Mouse (Mus musculus): ENCODE data around the gene Eln. TPM values are rescaled to one million over a fixed set of nuclear protein-coding genes. Genes with fewer than 3 reads are reported as not detected.
A peak's percentile ranks its signal among the peaks of the same experiment; 100 is the strongest.

Gene Eln
- polyA plus RNA-seq, 2 experiments, result 1.7 to 3.6 TPM

DNA sequence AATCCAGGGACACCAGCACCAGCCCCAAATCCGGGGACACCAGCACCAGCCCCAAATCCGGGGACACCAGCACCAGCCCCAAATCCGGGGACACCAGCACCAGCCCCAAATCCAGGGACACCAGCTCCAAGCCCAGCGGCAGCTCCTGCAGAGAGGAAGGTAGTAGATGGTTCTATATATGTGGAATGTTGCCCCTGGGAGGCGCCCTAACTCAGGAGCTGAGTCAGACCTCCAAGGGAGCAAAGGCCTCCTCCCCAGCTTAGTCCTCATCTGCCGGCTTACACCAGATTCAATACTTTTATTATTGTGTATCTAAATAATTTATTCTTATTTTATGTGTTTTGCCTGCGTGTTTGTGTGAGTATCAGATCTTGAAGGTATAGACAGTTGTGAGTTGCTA, 36.0 kb downstream of the Eln start:
- no peaks in the 10 kb centered on the region for H3K4me1 ChIP-seq (replicated peaks; ENCODE audit: control insufficient read depth in 2 of 2, insufficient read depth in 2 of 2, low read length in 1 of 2)
- no peaks in the 10 kb centered on the region for H3K36me3 ChIP-seq (replicated peaks; ENCODE audit: control insufficient read depth, insufficient read depth, low read depth)
- H3K9me3 ChIP-seq (ENCODE audit: control insufficient read depth, low read length), result no peaks in the 10 kb centered on the region
- no peak overlapping the region for H3K4me2 ChIP-seq (ENCODE audit: low read depth)
- ATAC-seq (ENCODE audit: insufficient read depth), result no peak
- no peak for DNase-seq (ENCODE audit: low read depth in 3 of 3, low spot score in 3 of 3)
- H3K9ac ChIP-seq (replicated peaks), result no peak overlapping the region
- no peak overlapping the region for H3K27ac ChIP-seq
- no peaks in the 10 kb centered on the region for H3K27me3 ChIP-seq (ENCODE audit: control insufficient read depth, insufficient read depth, low read length)
- WGBS (ENCODE audit: insufficient replicate concordance), result 46% methylated on average over 7 of the region's 7 CpGs
- no peak overlapping the region for H3K4me3 ChIP-seq (ENCODE audit: insufficient read depth in 1 of 2, low read depth in 2 of 2, low read length in 2 of 2)
- no peak for TF ChIP-seq CTCF (IDR thresholded peaks at IDR 0.05; ENCODE audit: low read depth)
- TF ChIP-seq EP300 (IDR thresholded peaks at IDR 0.05; ENCODE audit: low read depth), result no peak

DNA sequence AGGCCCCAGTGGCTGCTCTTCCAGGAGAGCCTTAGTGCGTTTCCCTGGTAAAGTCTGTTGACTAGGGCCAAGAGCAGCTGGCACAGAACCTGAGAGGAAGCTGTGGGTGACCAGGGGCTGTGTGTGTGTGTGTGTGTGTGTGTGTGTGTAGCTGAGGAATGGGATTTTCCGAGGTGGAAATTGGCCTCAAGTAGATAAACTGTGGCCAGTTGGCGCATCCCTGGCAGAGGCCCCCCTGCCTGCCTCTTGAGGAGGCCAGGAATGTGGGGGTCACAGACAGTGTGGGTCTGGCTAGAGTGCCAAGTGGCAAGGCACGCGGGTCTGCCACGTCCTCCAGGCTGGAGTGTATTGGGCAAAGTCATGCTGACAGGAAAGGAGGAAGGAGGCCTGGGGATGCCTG, 37.8 kb downstream of the Eln start:
- Histone ChIP-seq H3K9ac (replicated peaks) (no peak overlapping the region), H3K4me3 (ENCODE audit: insufficient read depth in 1 of 2, low read depth in 2 of 2, low read length in 2 of 2) (no peak overlapping the region), H3K4me1 (replicated peaks; ENCODE audit: control insufficient read depth in 2 of 2, insufficient read depth in 2 of 2, low read length in 1 of 2) (no peaks in the 10 kb centered on the region), H3K27ac (no peak overlapping the region), H3K27me3 (ENCODE audit: control insufficient read depth, insufficient read depth, low read length) (no peaks in the 10 kb centered on the region), H3K4me2 (ENCODE audit: low read depth) (no peak overlapping the region), H3K9me3 (ENCODE audit: control insufficient read depth, low read length) (no peaks in the 10 kb centered on the region), H3K36me3 (replicated peaks; ENCODE audit: control insufficient read depth, insufficient read depth, low read depth) (no peaks in the 10 kb centered on the region)
- DNase-seq (ENCODE audit: low read depth in 3 of 3, low spot score in 3 of 3) (no peak), ATAC-seq (ENCODE audit: insufficient read depth) (no peak)
- WGBS (ENCODE audit: insufficient replicate concordance), result 37% methylated on average over 6 of the region's 6 CpGs
- TF ChIP-seq EP300 (IDR thresholded peaks at IDR 0.05; ENCODE audit: low read depth) (no peak), CTCF (IDR thresholded peaks at IDR 0.05; ENCODE audit: low read depth) (no peak)

- Histone ChIP-seq H3K4me1 (replicated peaks; ENCODE audit: control insufficient read depth in 2 of 2, insufficient read depth in 2 of 2, low read length in 1 of 2) (no peaks in the 10 kb centered on the region), H3K36me3 (replicated peaks; ENCODE audit: control insufficient read depth, insufficient read depth, low read depth) (no peaks in the 10 kb centered on the region), H3K4me3 (ENCODE audit: insufficient read depth in 1 of 2, low read depth in 2 of 2, low read length in 2 of 2) (no peak overlapping the region), H3K4me2 (ENCODE audit: low read depth) (no peak overlapping the region), H3K9ac (replicated peaks) (no peak overlapping the region), H3K27me3 (ENCODE audit: control insufficient read depth, insufficient read depth, low read length) (no peaks in the 10 kb centered on the region), H3K9me3 (ENCODE audit: control insufficient read depth, low read length) (no peaks in the 10 kb centered on the region), H3K27ac (no peak overlapping the region)
- TF ChIP-seq CTCF (IDR thresholded peaks at IDR 0.05; ENCODE audit: low read depth) (peak; percentile 91), EP300 (IDR thresholded peaks at IDR 0.05; ENCODE audit: low read depth) (no peak)
- DNase-seq (ENCODE audit: low read depth in 3 of 3, low spot score in 3 of 3) (peak; percentile 30 to 47 (median 40)), ATAC-seq (ENCODE audit: insufficient read depth) (peak; percentile 47; the same call in 1 of the 2 replicates)
These were observed 43.0 kb downstream of the Eln start for GRCm38 (mm10) chr5:134704157-134704556.

DNA sequence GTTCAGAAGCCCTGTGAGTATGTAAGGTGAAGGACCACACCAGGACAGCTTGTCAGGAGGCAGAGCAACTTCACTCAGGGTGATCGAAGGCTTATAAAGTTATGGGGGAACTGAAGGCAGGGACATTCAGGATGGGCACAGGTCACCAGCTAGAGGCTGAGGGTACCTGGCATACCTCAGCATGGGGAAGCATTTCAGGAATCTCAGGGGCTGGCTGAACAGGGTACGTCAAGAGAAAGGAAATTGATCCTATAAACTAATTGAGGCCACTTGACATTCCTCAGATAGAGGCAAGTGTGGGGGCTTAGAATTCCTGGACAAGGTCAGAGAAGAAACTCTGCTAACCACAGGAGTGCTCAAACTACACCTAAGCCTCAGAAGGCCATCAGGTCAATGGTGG, 51.6 kb downstream of the Eln start:
- TF ChIP-seq EP300 (IDR thresholded peaks at IDR 0.05; ENCODE audit: low read depth) (no peak), CTCF (IDR thresholded peaks at IDR 0.05; ENCODE audit: low read depth) (no peak)
- no peak overlapping the region for H3K4me2 ChIP-seq (ENCODE audit: low read depth)

DNA sequence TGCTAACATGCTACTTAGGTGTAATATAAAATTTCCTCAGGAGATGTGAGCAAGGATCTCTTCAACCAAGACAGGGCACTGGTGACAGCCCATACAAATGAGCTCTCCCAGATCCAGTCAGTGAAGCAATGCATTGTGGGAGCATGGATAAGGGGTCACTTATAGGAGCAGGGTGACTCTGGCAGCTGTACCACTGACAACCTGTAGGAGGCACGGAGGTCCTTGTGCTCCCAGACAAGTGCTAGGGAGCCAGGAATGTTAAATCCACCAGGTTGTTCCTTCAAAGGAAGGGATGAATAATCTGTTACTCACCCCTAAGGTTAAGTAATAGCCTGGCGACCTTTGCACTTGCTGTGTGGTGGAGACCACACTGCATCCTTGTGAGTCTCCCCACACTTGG, 52.0 kb downstream of the Eln start:
- H3K9me3 ChIP-seq (ENCODE audit: control insufficient read depth, low read length), result no peaks in the 10 kb centered on the region
- 17% methylated on average over 2 of the region's 2 CpGs for WGBS (ENCODE audit: insufficient replicate concordance)
- H3K4me2 ChIP-seq (ENCODE audit: low read depth), result no peak overlapping the region
- no peaks in the 10 kb centered on the region for H3K36me3 ChIP-seq (replicated peaks; ENCODE audit: control insufficient read depth, insufficient read depth, low read depth)
- peak; percentile 33 for TF ChIP-seq CTCF (IDR thresholded peaks at IDR 0.05; ENCODE audit: low read depth)
- no peak for TF ChIP-seq EP300 (IDR thresholded peaks at IDR 0.05; ENCODE audit: low read depth)
- H3K27ac ChIP-seq, result no peak overlapping the region
- H3K9ac ChIP-seq (replicated peaks), result no peak overlapping the region
- DNase-seq (ENCODE audit: low read depth in 3 of 3, low spot score in 3 of 3) (no peak), ATAC-seq (ENCODE audit: insufficient read depth) (no peak)
- no peaks in the 10 kb centered on the region for H3K4me1 ChIP-seq (replicated peaks; ENCODE audit: control insufficient read depth in 2 of 2, insufficient read depth in 2 of 2, low read length in 1 of 2)
- H3K27me3 ChIP-seq (ENCODE audit: control insufficient read depth, insufficient read depth, low read length), result no peaks in the 10 kb centered on the region
- no peak overlapping the region for H3K4me3 ChIP-seq (ENCODE audit: insufficient read depth in 1 of 2, low read depth in 2 of 2, low read length in 2 of 2)

More for the DNA sequence above, 51.6 kb downstream of the Eln start:
- ATAC-seq (ENCODE audit: insufficient read depth) (no peak), DNase-seq (ENCODE audit: low read depth in 3 of 3, low spot score in 3 of 3) (no peak)
- no peak overlapping the region for H3K9ac ChIP-seq (replicated peaks)
- no peaks in the 10 kb centered on the region for H3K9me3 ChIP-seq (ENCODE audit: control insufficient read depth, low read length)
- no peaks in the 10 kb centered on the region for H3K36me3 ChIP-seq (replicated peaks; ENCODE audit: control insufficient read depth, insufficient read depth, low read depth)
- WGBS (ENCODE audit: insufficient replicate concordance), result 62% methylated on average over 2 of the region's 2 CpGs
- no peak overlapping the region for H3K4me3 ChIP-seq (ENCODE audit: insufficient read depth in 1 of 2, low read depth in 2 of 2, low read length in 2 of 2)
- H3K27me3 ChIP-seq (ENCODE audit: control insufficient read depth, insufficient read depth, low read length), result no peaks in the 10 kb centered on the region
- H3K27ac ChIP-seq, result no peak overlapping the region
- H3K4me1 ChIP-seq (replicated peaks; ENCODE audit: control insufficient read depth in 2 of 2, insufficient read depth in 2 of 2, low read length in 1 of 2), result no peaks in the 10 kb centered on the region
